Mouse (Mus musculus) induced T-regulatory cell, adult 2 months (primary cell): ENCODE results near the gene Ifnlr1.
"Not testable (repeated sequence)": the region's sequence is repeated elsewhere in the genome, so short reads cannot be mapped to it uniquely, and the experiment has no call there.

ENCODE experiments used
- DNase-seq: peaks from one replicate; pipeline ENCODE4 v3.0.0-alpha.2; 2012; ENCODE audit warnings: low read depth

Gene Ifnlr1

DNA sequence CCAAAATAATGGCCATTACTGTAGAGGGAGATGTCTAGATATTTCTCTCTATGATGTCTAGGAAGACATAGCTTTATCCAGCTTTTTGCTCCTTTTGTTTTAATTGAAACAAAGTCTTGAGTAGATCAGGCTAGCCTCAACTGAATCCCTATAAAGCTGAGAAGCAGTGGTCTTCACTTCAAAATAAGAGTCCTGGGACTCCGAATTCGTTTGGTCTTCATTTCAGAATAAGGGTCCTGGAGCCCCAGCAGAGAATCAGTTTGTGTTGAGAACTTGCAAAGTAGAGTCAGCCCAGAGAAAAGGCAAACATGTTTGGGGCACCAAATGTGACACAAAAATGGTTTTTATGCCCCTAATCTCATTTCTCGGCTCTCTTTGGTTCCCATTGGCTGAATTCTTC, 1.4 kb upstream of the Ifnlr1 start:
- DNase-seq, result peak; percentile 27

DNA sequence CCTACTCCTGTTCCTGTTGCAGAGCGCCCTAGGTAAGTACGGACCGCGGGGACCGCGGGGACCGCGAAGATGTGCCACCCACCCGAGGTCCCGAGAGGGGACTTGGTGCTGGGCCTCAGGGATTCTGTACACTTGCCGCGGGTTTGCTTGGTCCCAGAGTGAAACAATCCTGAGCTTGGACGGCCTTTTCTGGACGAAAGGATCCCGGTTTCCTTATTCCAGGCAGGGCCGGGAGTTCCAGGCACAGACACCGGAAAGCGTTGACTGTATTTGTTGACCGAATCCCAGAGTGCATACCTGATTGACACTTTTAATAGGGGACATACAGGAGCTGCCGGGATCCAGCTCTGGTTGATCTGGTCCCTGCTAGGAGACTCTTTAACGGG, 474 bp downstream of the Ifnlr1 start:
- no peak for DNase-seq

DNA sequence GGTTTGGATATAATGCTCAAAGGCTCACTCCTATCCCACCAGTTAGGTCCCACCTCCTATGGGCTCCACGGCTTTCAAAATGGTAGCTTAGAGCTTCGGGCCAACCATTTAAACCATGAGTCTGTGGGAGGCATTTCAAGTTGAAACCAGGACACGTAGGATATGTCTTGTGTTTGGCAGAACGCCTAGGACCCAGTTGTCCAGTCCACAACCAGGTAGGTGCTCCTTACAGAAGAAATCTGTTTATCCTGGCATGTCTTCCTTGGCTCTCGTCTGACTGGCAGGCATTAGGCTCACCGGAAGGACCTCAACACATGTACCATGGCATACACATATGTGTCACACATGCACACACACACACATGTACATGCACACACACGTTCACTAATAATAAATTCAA, 3.7 kb downstream of the Ifnlr1 start:
- DNase-seq, result no peak

DNA sequence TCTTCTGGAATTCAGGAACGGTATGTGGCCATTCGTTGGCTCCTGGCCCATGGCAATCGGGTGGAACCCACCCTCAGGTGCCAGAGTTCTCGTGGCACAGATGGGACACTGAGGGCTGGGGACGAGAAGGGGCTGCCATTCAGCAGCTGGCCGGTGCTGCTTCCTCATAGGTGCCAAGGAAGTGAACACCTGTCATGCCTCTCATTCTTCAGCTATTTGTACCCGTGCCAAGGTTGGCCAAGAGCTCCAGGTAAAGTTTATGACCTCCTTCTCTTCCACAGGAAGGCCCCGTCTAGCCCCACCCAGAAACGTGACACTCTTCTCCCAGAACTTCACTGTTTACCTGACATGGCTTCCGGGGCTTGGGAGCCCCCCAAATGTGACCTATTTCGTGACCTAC, 4.2 kb downstream of the Ifnlr1 start:
- DNase-seq, result no peak

DNA sequence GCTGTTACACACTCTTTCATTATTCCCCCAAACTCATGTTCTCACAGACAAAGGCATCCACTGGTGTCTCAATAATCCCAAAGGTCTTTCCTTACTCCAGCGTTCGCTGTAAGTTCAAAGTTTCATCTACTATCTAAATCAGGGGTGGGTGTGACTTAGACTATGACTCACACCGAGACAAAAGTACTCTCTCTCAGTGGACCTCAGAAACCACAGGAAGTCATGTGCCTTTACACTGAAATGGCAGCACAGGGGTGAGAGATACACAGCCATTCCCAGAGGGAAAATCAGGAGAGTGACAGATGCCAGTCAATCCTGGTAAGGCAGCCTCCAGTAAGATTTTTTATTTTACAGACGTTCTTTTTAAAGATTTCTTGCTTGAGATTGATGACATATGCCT, 6.8 kb downstream of the Ifnlr1 start:
- peak; percentile 37 for DNase-seq

DNA sequence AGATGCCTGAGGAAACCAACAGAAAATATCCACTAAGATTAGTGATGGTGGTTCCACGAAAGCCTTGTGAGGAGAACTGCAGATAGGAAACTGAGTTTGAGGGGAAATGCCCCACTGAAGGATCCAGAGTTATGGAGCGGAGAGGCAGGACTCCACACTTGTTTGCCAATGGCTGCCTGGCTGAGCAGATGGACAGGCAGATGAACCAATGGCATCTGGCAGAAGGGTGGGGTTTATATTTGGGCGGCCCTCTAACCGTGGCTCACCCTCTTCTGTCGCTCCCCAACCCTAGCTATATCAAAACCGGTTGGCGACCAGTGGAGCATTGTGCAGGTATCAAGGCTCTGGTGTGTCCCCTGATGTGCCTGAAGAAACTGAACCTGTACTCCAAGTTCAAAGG, 12.4 kb downstream of the Ifnlr1 start:
- no peak for DNase-seq

DNA sequence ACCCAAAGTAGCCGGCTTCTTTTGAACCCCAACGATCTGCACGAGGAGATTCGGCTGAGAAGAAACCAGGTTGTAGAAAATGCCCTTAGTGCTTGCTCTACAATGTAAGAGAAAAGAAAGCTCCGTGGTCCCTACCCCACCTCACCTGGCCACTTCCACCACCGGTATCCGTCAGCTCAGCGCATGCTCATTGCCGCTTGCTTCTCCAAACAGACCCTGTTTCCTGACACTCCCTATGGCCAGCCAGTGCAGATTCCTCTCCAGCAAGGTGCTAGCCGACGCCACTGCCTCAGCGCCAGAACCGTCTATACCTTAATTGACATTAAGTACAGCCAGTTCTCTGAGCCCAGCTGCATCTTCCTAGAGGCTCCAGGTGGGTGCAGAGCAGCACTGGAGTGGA, 17.4 kb downstream of the Ifnlr1 start:
- DNase-seq, result no peak

DNA sequence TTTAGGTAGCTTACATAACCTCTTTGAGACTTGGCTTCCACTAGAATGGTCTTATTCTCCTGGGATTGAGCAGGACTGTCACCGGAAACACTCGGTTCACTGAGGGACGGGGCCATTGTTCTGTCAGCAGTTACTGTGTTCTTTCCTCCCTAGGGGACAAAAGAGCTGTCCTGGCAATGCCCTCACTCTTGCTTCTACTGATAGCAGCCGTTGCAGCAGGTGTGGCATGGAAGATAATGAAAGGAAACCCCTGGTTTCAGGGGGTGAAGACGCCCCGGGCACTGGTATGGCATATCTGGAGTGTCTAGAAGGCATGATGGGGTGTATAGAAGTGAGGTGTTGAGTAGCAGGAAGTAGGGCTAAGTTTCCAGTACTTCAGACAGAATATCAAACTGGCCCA, 17.9 kb downstream of the Ifnlr1 start:
- DNase-seq, result no peak

DNA sequence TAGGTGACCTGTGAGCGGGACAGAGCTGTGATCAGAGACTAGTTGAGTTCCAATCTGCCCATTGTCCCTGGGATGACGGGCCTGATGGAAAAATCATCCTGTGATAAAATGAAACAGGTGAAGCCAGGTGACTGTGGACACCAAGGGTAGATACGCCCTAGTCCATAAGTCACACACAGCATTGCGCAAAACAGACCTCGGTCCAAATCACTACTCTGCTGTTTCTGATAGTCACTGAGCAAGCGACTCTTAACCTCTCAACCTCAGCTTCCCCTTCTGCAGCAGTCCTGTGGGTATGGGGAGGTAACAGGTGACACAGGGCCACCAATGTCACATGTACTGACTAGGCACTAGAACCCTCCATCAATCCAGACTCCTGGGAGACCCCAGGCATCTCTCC, 20.0 kb downstream of the Ifnlr1 start:
- no peak for DNase-seq

DNA sequence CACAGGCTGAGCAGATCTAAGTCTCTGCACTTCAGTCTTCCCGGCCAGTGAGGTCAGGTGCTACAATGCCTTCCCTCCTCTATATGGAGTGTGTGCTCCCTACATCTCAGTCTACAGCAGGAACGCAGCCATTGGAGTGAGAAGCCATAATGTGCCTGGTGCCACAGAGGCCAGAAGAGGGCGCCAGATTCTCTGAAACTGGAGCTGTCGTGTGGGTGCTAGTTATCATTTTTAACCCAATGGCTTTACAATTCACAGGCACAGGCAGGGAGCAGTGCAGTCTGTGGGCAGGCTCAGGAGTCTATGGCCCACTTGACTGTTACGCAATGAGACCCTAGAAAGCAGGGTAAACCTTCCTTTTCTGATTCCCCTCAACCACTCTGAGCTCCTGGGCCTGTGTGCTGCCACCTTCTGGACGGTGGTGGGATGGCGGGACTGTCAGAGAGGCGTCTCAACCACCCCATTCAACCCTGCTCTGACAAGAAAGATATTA, 23.0 kb downstream of the Ifnlr1 start:
- DNase-seq, result peak; percentile 87

DNA sequence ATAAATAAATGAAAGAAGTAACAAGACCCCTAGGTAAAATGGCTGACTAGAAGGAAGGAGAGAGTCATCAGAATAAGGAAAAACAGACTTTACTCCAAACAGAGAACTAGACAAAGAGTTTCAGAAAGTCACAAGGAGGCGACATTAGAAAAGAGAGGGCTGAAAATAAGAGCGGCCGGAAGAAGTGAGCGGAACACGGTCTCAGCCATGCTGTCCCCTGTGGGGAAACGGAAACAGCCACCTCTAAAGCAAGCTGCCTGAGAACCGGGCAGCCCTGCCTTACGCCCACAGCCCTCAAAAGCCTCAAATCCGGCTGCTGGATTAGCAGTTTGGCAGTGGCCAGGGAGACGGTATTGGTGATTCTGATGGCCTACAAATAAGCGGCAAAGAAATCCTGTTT, 23.5 kb downstream of the Ifnlr1 start:
- peak; percentile 33 for DNase-seq

DNA sequence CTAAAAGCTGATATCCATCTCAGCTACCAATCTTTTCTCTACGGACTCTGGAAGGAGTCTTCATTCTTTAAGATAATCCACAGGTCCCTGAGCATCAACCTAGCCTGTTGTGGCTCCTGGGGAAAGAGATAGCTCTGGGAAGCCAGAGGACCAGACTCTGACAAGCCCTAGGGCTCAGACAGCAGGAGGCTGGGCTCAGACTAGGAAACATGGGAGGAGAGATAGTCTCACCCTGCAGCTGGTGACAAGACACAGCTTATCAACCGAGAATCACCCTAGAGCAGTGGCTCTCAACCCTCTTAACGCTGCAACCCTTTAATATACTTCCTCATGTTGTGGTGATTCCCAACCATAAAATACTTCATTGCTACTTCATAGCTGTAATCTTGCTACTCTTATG, 24.3 kb downstream of the Ifnlr1 start:
- DNase-seq, result no peak

DNA sequence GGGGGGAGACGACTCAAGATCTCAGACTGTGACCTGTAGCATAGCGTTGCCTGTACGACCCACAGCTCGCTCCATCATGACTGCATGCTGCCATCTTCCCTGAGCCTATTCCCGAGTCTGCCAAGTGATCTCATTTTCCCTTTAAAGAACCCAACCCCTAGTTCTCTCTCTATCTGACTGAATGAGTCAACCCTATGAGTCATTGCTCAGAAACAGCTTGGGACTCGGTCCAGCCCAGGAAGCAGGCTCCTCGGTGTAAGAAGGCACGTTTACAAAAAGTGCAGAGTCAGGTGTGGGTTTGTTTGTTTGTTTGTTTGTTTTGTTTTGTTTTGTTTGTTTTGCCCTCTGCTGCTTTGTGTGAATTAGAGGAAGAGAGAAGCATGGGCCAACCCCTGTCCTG, 28.7 kb downstream of the Ifnlr1 start:
- no peak for DNase-seq

DNA sequence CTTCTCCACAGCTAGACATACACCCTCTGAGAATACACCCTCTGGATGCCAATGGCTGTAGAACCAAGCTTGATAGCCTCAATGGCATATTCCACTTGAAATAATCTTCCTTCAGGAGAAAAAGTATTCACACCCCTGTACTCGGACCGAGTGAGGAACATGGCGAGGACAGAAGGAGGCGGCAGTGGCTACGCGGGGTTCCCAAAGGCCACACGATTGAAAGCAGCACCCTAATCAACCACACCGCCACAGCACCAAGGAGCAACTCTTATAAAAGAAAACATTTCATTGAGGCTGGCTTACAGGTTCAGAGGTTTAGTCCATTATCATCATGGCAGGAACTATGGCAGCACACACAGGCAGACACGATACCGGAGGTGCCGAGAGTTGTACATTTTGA, 30.4 kb downstream of the Ifnlr1 start:
- not testable (repeated sequence) for DNase-seq

DNA sequence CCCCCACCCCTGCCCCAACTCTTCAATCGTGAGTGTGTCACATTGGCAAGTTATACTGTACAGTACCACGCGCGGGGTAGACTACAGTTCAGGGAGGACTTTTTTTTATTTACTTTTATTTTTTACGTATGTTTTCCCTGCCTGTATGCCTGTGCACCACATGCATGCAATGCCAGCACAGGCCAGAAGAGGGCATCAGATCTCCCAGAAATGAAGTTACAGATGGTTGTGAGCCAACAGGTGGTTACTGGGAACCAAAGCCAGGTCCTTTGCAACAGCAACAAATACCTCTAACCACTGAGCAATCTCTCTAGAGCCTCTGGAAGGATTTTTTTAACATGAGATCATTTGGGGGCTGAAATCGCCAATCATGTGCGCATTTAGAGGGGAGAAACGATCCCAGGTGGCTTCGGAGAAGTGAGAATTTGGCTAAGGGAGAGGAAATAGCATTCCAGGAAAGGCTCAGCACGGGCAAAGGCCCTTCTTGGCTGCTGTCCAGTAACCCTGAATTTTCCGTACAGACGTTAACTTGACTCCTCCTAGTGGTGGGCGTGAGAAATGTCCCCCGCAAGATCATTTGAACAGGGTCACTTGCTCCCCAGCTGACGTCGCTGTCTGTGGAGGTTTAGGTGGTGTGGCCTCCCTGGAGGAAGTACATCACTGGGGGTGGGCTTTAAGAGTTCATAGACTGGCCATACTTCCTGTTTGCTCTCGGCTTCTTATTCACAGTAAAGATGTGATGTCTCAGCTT, 36.6 kb downstream of the Ifnlr1 start:
- DNase-seq, result peak; percentile 24

DNA sequence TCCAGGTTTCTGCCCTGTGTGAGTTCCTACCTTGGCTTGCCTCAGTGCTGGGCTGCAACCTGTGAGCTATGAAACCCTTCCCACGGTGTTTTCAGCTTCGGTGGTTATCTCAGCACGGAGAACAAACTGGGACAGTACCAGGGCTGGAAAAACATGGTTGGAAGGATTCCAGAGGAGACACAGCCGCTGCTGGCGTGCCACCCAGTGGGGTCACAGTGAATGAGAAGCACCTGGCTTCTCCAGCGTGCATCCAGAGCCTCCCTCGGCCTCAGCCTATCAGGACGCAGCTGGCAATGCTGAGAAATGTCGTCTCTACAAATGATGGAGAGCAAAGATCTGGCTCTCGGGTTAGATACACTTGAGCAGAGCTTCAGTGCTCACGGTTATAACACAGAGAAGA, 40.3 kb downstream of the Ifnlr1 start:
- DNase-seq, result no peak

DNA sequence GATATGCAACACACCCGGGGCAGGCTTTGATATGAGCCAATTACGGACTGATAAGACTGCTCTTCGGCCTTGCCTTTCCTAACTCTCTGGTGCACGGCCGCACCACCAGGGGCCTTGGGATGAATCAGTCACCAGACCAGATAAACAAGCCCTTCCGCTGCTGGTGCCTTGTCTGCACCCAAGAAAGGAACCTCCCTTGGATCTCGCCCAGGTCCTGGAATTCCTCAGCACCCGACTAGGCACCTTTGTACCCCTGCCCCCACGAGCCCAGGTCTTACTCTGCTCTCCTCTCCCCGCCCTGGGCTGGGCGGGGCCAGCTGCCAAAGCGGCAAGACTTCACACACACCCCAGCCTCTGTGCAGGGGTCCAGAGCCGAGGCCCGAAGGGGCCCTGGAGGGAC, 41.7 kb downstream of the Ifnlr1 start, which contains the start of gene Il22ra1:
Il22ra1 (plus strand) TSS at position 356 of the 400 bp plus-strand sequence.
- no peak for DNase-seq

DNA sequence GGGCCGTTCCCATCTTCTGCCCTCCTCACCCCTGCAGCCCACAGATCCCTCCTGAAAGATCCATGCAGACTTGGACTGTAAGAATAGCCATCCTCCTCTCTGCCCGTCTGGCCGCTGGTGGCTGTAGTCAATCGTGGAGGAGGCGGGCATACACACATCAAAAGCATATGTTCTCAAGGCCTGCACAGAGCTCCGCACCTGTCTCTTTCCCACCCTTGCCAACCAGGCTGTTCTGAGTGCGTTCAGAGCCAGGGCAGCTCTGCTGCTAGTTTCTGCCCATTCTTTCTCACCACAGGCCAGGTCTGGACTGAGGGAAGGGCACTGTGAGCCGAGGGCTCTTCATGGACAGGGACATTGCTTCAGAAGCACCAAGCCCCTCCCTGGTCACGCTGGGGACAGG, 44.1 kb downstream of the Ifnlr1 start:
- DNase-seq, result no peak

DNA sequence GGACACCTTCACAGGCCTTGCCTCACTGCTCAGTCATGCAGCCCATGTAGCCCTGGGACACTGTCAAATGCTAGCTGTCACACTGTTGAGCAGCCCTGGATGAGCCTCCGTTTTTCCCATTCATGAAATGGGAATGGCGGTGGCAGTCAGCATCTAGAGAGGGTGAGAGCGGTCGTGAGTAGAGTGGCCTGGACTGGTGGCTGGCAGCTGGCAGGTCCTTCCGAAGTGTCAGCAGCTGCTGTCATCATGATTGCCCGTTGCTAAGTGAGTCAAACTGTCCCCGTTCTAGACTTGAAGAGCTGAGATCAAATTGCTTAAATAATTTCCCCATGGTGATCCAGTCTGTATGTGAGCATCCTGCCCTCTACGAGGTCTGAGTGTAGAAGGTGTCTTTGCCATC, 44.9 kb downstream of the Ifnlr1 start:
- DNase-seq, result no peak

DNA sequence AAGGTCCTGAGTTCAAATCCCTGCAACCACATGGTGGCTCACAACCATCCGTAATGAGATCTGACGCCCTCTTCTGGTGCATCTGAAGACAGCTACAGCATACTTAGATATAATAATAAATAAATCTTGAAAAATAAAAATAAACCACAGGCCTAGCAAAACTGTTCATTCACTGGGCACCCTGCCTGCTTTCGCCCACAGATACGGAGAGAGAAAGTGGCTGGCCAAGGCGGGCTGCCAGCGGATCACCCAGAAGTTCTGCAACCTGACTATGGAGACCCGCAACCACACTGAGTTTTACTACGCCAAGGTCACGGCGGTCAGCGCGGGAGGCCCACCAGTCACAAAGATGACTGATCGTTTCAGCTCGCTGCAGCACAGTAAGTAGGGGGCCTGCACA, 47.8 kb downstream of the Ifnlr1 start:
- no peak for DNase-seq

DNA sequence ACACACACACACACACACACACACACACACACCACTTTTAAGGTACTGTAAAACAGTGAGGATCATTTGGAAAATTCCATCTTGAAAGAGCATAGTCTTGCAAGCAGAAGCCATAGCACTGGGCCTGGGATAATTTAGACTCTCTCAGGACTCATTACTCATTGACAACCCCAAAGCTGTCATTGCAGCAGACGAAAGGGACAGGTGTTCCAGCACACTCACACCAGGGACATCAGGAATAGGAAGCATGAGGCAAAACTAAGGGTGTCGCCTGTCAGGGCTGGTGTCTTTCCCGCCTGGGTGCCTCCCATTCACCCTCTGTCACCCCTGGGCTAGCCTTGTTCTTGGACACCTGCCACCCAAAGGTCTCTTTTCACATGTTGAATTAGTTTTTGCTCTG, 50.8 kb downstream of the Ifnlr1 start:
- DNase-seq, result no peak

DNA sequence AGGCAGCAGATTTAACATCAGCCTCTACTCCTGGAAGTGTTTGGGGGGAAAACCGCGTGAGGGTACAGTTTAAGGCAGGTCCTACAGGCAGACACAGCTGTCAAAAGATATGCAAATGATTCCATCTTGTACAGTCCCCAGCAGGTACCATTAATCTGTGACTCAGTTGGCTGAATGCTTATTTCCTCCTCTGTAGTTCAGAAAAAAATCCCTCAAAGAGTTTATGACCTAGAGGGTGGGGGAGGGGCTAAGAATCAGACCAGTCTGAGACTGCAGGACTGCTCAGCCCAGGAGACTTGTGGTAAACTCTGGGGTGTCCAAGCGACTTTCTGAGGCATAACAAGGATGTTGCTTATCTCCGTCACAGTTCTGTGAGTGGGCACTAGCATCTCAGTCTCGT, 52.1 kb downstream of the Ifnlr1 start:
- DNase-seq, result no peak

DNA sequence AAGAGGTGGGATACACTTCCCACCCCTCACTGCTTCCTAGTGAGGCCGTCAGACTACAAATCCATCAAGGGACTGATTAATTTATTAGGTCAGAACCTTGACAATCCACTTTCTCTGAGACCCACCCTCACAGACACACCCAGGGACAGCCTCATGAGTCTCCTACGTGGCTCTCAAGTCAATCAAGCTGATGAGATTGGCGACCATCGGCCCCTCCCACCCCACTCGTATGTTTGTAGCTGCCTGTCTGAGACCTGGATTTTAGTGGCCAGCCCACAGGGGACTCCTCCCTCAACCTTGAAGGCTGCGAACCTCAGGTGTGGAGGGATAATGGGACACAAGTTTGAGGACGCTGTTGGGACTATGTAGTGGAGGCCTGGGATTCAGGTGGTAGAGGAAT, 53.1 kb downstream of the Ifnlr1 start:
- no peak for DNase-seq

DNA sequence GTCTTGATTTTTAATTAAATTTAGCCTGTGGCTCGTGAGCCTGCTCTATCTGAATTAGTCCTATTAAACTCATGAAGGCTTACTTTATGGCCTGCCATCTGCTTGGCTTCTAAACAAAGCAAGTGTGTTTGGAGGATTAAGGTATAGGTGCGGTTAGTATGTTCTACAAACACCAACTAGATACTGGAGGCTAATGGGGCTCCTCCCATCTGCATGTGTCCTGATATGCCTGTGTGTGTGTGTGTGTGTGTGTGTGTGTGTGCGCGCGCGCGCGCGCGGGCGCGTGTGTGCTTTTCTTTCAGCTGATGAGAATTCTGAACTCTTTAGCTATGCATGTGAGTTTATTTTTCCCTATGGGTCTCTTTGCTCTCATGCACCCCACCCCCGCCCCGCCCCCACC, 53.6 kb downstream of the Ifnlr1 start:
- no peak for DNase-seq
